Comparison of ENCODE assay signal across 35 mouse cellular contexts in the genomic region with DNA sequence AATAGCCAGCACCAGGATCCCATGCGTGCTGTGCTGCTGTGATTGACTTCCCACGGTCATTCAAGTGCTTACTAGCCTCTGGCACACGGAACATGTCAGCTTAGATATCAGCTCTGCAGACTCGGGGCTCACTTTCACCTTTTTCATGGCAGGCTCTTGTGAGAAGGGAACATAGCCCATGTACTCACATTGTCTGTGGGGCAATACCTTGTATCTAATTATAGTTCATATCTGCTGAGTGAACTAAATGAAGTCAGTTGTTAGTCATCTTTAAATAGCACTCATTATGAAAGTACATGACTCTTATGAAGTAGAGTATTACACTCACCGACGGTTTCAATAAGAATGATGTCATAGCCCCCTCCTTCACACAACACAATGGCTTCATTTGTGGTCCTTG. TPM values are rescaled to one million over a fixed set of nuclear protein-coding genes. Genes with fewer than 3 reads are reported as not detected.
DNase-seq lines count a peak whose midpoint lies in the region; ATAC-seq and TF ChIP-seq lines count a peak whose summit lies in the region.
"Had no signal": no experiment of that assay in that cellular context is flagged by ENCODE, and none has a peak within 500 bp of the region (broad histone marks: within the 10 kb centered on the region; RNA-seq: fewer than 3 reads in every experiment).

No protein-coding gene starts in this region.

- TF ChIP-seq POLR2A in CH12.LX (IDR thresholded peaks at IDR 0.05; ENCODE audit: low read depth, low read length) = no peak

- in situ Hi-C loops in CH12.LX (cut with MboI; ENCODE audit: low pct_ligation_motif_present, low pct_unique_long_range_greater_than_20kb, low sequenced_read_pairs) = no loop called here

- peaks cover 13 to 54% of the 10 kb centered on the region in 2 experiments for H3K36me3 ChIP-seq in CH12.LX (replicated peaks in 1 of 2; ENCODE audit: control insufficient read depth in 1 of 2, insufficient read depth in 1 of 2, low read length in 1 of 2)
- peaks cover 46% of the 10 kb centered on the region for H3K36me3 ChIP-seq in heart, embryonic 12.5 days
- peaks cover 34% of the 10 kb centered on the region for H3K36me3 ChIP-seq in heart, postnatal 0 days (replicated peaks; ENCODE audit: control insufficient read depth, insufficient read depth, low read length)

- H3K9ac ChIP-seq in CH12.LX (ENCODE audit: insufficient read depth, low read depth) = 0 out of 2 replicates have a peak overlapping the region, but pooled peaks have one; percentile 22
- H3K9ac ChIP-seq in heart, embryonic 12.5 days = no peak overlapping the region
- no peak overlapping the region for H3K9ac ChIP-seq in heart, postnatal 0 days (replicated peaks; ENCODE audit: low read depth, low read length)
- H3K9ac ChIP-seq: liver, embryonic 14.5 days; lung, embryonic 14.5 days; midbrain, embryonic 12.5 days; neural tube, embryonic 12.5 days had no signal

- H3K4me1 ChIP-seq in CH12.LX (ENCODE audit: control insufficient read depth in 1 of 2, insufficient read depth in 2 of 2) = peaks cover 28 to 44% of the 10 kb centered on the region in 2 experiments
- H3K4me1 ChIP-seq in heart, embryonic 12.5 days (replicated peaks) = peaks cover 23% of the 10 kb centered on the region
- H3K4me1 ChIP-seq in heart, postnatal 0 days (ENCODE audit: control insufficient read depth, insufficient read depth) = peaks cover 11% of the 10 kb centered on the region; the same call in 1 of the 2 replicates
- H3K4me1 ChIP-seq: midbrain, embryonic 12.5 days; neural tube, embryonic 12.5 days had no signal

- 54% methylated on average over 6 of the region's 6 CpGs for WGBS in heart, embryonic 12.5 days
- 26% methylated on average over 6 of the region's 6 CpGs for WGBS in heart, postnatal 0 days

- H3K79me2 ChIP-seq in CH12.LX (replicated peaks; ENCODE audit: control insufficient read depth, extremely low read depth, insufficient read depth, poor library complexity, severe bottlenecking) = no peaks in the 10 kb centered on the region

- intact Hi-C loops in heart, postnatal 25 days (cut with DNase I) = loop anchor here (5.0 kb wide), 1 partner anchor 61 kb away; no protein-coding TSS in a partner anchor

- H3K4me2 ChIP-seq in CH12.LX (ENCODE audit: insufficient read depth, low read depth, poor library complexity, severe bottlenecking) = no peak overlapping the region
- no peak overlapping the region for H3K4me2 ChIP-seq in heart, embryonic 12.5 days
- no peak overlapping the region for H3K4me2 ChIP-seq in heart, postnatal 0 days (ENCODE audit: low read depth, low read length)
- H3K4me2 ChIP-seq: lung, embryonic 14.5 days; midbrain, embryonic 12.5 days; neural tube, embryonic 12.5 days had no signal

- H3K4me3 ChIP-seq in CH12.LX (replicated peaks in 1 of 3; ENCODE audit: low read depth in 2 of 3, low read length in 2 of 3, poor library complexity in 1 of 3) = no peak overlapping the region
- H3K4me3 ChIP-seq in heart, embryonic 12.5 days = no peak overlapping the region
- H3K4me3 ChIP-seq in heart, postnatal 0 days (ENCODE audit: low read depth, low read length) = no peak overlapping the region
- H3K4me3 ChIP-seq: midbrain, embryonic 12.5 days; myocyte; neural tube, embryonic 12.5 days had no signal

- DNase-seq in heart, adult 18-20 months = peak; percentile 37 to 72
- DNase-seq in heart, postnatal 25 days (ENCODE audit: low spot score) = no peak
- DNase-seq in CH12.LX (ENCODE audit: extremely low read depth) = peak; percentile 38
- peak; percentile 61 for DNase-seq in heart, postnatal 0 days (ENCODE audit: low spot score)
- no peak for DNase-seq in adrenal gland, postnatal 14 days
- no peak for DNase-seq in adrenal gland, postnatal 10 days
- no peak for DNase-seq in ovary, postnatal 10 days (ENCODE audit: low spot score)
- DNase-seq: adrenal gland, adult 2 months; cerebellum, adult 8-10 months; cerebellum, postnatal 25 days; kidney, adult 9 months; kidney, postnatal 10 days; liver; lung, embryonic 14.5 days; lung, postnatal 36 days; right cerebral cortex, postnatal 4 days had no signal

- no peak for TF ChIP-seq RAD21 in CH12.LX (IDR thresholded peaks at IDR 0.05; ENCODE audit: low read depth, low read length)

- dilution Hi-C loops in CH12.LX (cut with MboI; ENCODE audit: extremely low pct_ligation_motif_present, extremely low pct_unique_long_range_greater_than_20kb, low sequenced_read_pairs) = no loop called here

- no peaks in the 10 kb centered on the region for H3K27me3 ChIP-seq in CH12.LX (replicated peaks)
- H3K27me3 ChIP-seq in heart, embryonic 12.5 days (replicated peaks) = no peaks in the 10 kb centered on the region
- H3K27me3 ChIP-seq in heart, postnatal 0 days (ENCODE audit: control insufficient read depth, insufficient read depth, low read length) = no peaks in the 10 kb centered on the region
- H3K27me3 ChIP-seq: midbrain, embryonic 12.5 days; neural tube, embryonic 12.5 days had no signal

- peak; percentile 36; the same call in 1 of the 2 replicates for ATAC-seq in heart, embryonic 12.5 days (ENCODE audit: insufficient number of reproducible peaks, low FRiP score)
- ATAC-seq in heart, postnatal 0 days (ENCODE audit: insufficient read depth, low read depth) = peak; percentile 81
- ATAC-seq: activated CD4-positive, CD25-positive, alpha-beta regulatory T cell, adult 4 months; CD4-positive, CD25-positive, alpha-beta regulatory T cell, adult 4 months; forebrain, embryonic 14.5 days; hindbrain, embryonic 16.5 days; intestine, embryonic 16.5 days had no signal

- TF ChIP-seq CTCF in CH12.LX (conservative IDR thresholded peaks at IDR 0.05 in 1 of 2, IDR thresholded peaks at IDR 0.05 in 1 of 2; ENCODE audit: low read depth in 2 of 2, low read length in 2 of 2) = no peak
- no peak for TF ChIP-seq CTCF in heart, postnatal 0 days (IDR thresholded peaks at IDR 0.05; ENCODE audit: low read depth)

- H3K9me3 ChIP-seq in CH12.LX (replicated peaks; ENCODE audit: low read length) = no peaks in the 10 kb centered on the region
- no peaks in the 10 kb centered on the region for H3K9me3 ChIP-seq in heart, embryonic 12.5 days (replicated peaks)
- H3K9me3 ChIP-seq in heart, postnatal 0 days (replicated peaks; ENCODE audit: control insufficient read depth, low read length) = no peaks in the 10 kb centered on the region
- H3K9me3 ChIP-seq: midbrain, embryonic 12.5 days; neural tube, embryonic 12.5 days had no signal

- H3K27ac ChIP-seq in CH12.LX (ENCODE audit: insufficient read depth, low read depth) = no peak overlapping the region
- H3K27ac ChIP-seq in heart, embryonic 12.5 days (ENCODE audit: poor library complexity, severe bottlenecking) = peak overlapping the region; percentile 48
- H3K27ac ChIP-seq in heart, postnatal 0 days (ENCODE audit: low read depth) = peak overlapping the region; percentile 32
- H3K27ac ChIP-seq: liver, embryonic 14.5 days; midbrain, embryonic 12.5 days; neural tube, embryonic 12.5 days had no signal

- TF ChIP-seq EP300 in CH12.LX (IDR thresholded peaks at IDR 0.05; ENCODE audit: low read length) = peak; percentile 54; the same call in 1 of the 2 replicates
- TF ChIP-seq EP300 in heart, postnatal 0 days (IDR thresholded peaks at IDR 0.05; ENCODE audit: low read depth) = no peak

TF ChIP-seq in CH12.LX, 34 proteins besides CTCF, POLR2A, EP300 and RAD21 (continues in another document):
- TF ChIP-seq JUN (IDR thresholded peaks at IDR 0.05; ENCODE audit: insufficient read depth, low read depth, low read length) (peak; percentile 85), MAX (IDR thresholded peaks at IDR 0.05; ENCODE audit: low read length) (no peak), MXI1 (IDR thresholded peaks at IDR 0.05; ENCODE audit: low read depth, low read length) (no peak), MYC (IDR thresholded peaks at IDR 0.05; ENCODE audit: low read depth, low read length) (0 out of 2 replicates have a peak, but pooled peaks have one; percentile 30), ZKSCAN1 (IDR thresholded peaks at IDR 0.05; ENCODE audit: borderline replicate concordance, low read depth, low read length) (no peak), PAX5 (IDR thresholded peaks at IDR 0.05; ENCODE audit: low read length) (no peak), ETS1 (conservative IDR thresholded peaks at IDR 0.05; ENCODE audit: low read depth, low read length) (peak; percentile 91), USF2 (conservative IDR thresholded peaks at IDR 0.05; ENCODE audit: low read depth, low read length) (no peak), ELF1 (IDR thresholded peaks at IDR 0.05; ENCODE audit: low read depth, low read length) (no peak), SMC3 (IDR thresholded peaks at IDR 0.05; ENCODE audit: low read depth, low read length) (no peak), ZC3H11A (IDR thresholded peaks at IDR 0.05; ENCODE audit: low read depth, low read length) (no peak), ZNF384 (IDR thresholded peaks at IDR 0.05; ENCODE audit: low read depth, low read length) (no peak), RCOR1 (conservative IDR thresholded peaks at IDR 0.05; ENCODE audit: low read depth, low read length) (no peak), GABPA (IDR thresholded peaks at IDR 0.05; ENCODE audit: insufficient replicate concordance, low read depth, low read length) (no peak), HCFC1 (IDR thresholded peaks at IDR 0.05; ENCODE audit: low read depth, low read length) (no peak), BHLHE40 (IDR thresholded peaks at IDR 0.05; ENCODE audit: low read depth, low read length) (peak; percentile 68)

RNA-seq across cellular contexts. Expression of a gene that starts 21.0 kb away (rescaled TPM):
- 10 to 100 TPM; 39.9 to 44.5 TPM for total RNA-seq in heart, adult 18-20 months (2021)
- total RNA-seq in heart, postnatal 25 days (2021) = 10 to 100 TPM; 37.7 to 41.2 TPM
- 3.5 and 4.7 TPM in 2 replicates for total RNA-seq in CH12.LX (2012; rRNA removed)
- 3.0 and 3.3 TPM in 2 replicates for total RNA-seq in CH12.LX (2014; rRNA removed)
- polyA plus RNA-seq in CH12.LX (2012; ENCODE audit: insufficient read length, low read depth) = 4.1 and 4.9 TPM in 2 replicates
- polyA plus RNA-seq in heart, embryonic 12.5 days (2016; fragmentation: Nextera tagmentation; extraction: Ambion mirVana) = 11.1 and 12.1 TPM in 2 replicates
- 9.6 and 11.3 TPM in 2 replicates for total RNA-seq in heart, postnatal 0 days (2014; rRNA removed; ENCODE audit: low replicate concordance)
- polyA plus RNA-seq in heart, postnatal 0 days (2015; fragmentation: Nextera tagmentation; extraction: Ambion mirVana) = 14.0 and 18.3 TPM in 2 replicates
- total RNA-seq in adrenal gland, postnatal 14 days (2021) = 28.8 and 36.6 TPM in 2 replicates
- 10 to 100 TPM; 27.5 to 32.3 TPM for total RNA-seq in adrenal gland, postnatal 10 days (2021)

RNA-seq across cellular contexts. Expression of a gene that starts 25.4 kb away (rescaled TPM):
- not detected for total RNA-seq in heart, adult 18-20 months (2021)
- not detected for total RNA-seq in heart, postnatal 25 days (2021)
- total RNA-seq in CH12.LX (2012; rRNA removed) (not detected in 2 replicates), CH12.LX (2014; rRNA removed) (not detected in 2 replicates)
- not detected in 2 replicates for polyA plus RNA-seq in CH12.LX (2012; ENCODE audit: insufficient read length, low read depth)
- polyA plus RNA-seq in heart, embryonic 12.5 days (2016; fragmentation: Nextera tagmentation; extraction: Ambion mirVana) = not detected in 2 replicates
- not detected in 2 replicates for total RNA-seq in heart, postnatal 0 days (2014; rRNA removed; ENCODE audit: low replicate concordance)
- 0.12 TPM in 1 of 2 replicates, not detected in the other for polyA plus RNA-seq in heart, postnatal 0 days (2015; fragmentation: Nextera tagmentation; extraction: Ambion mirVana)
- not detected in 2 replicates for total RNA-seq in adrenal gland, postnatal 14 days (2021)
- not detected for total RNA-seq in adrenal gland, postnatal 10 days (2021)
- total RNA-seq: adrenal gland, adult 2 months; layer of hippocampus, postnatal 10 days; left cerebral cortex, adult 18-20 months; left cerebral cortex, postnatal 14 days; megakaryocyte, adult 5-6 weeks; midbrain, postnatal 0 days had no signal
- polyA plus RNA-seq: activated CD4-positive, CD25-positive, alpha-beta regulatory T cell, adult 4 months; adrenal gland, adult 2 months; CD4-positive, CD25-positive, alpha-beta regulatory T cell, adult 4 months; embryonic facial prominence, embryonic 11.5 days; forebrain, embryonic 14.5 days; hindbrain, embryonic 11.5 days; hindbrain, embryonic 16.5 days; intestine, embryonic 16.5 days; limb, embryonic 11.5 days; liver, embryonic 14.5 days; lung, embryonic 14.5 days; midbrain, embryonic 12.5 days; midbrain, postnatal 0 days; myocyte; neural tube, embryonic 12.5 days; thymus, postnatal 0 days had no signal

Comparison
In these comparisons a context has a peak if more than half of its experiments do, and no peak if none do; other contexts are left out.
1. DNase-seq: peak in heart, adult 18-20 months (2 of 2), CH12.LX (single experiment) and heart, postnatal 0 days (single experiment); none in heart, postnatal 25 days (single experiment), adrenal gland, postnatal 14 days (single experiment), adrenal gland, postnatal 10 days (single experiment) and ovary, postnatal 10 days (single experiment).